ENCODE assay signal across 25 mouse cellular contexts in the genomic region with DNA sequence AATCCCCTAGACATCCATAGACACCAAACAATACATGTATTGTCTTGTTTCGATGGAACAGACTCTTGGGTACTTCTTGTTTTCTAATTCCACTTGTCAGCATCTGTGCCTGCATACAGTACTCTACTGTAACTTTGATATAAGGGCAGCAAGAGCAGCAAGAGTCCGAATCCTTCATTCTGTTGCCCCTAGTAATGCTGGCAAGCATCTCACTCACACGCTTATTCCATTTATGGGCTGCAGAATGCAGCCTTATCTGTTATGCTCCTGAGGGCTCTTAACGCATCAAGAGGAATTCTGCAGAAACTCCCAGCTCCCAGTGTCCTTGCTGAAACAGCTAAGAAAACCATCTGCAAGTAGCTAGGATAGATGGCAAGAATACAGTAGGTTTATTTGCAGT.
DNase-seq lines count a peak whose midpoint lies in the region; ATAC-seq and TF ChIP-seq lines count a peak whose summit lies in the region.
"Had no signal": no experiment of that assay in that cellular context is flagged by ENCODE, and none has a peak within 500 bp of the region (broad histone marks: within the 10 kb centered on the region; RNA-seq: fewer than 3 reads in every experiment).

No protein-coding gene starts in this region.

- peaks cover 2% of the 10 kb centered on the region; the same call in 1 of the 2 replicates for H3K4me1 ChIP-seq in heart, embryonic 11.5 days (ENCODE audit: control insufficient read depth, insufficient read depth, low read length)
- H3K4me1 ChIP-seq in heart, embryonic 15.5 days (replicated peaks), result no peaks in the 10 kb centered on the region
- no peaks in the 10 kb centered on the region; the same call in 1 of the 2 replicates for H3K4me1 ChIP-seq in heart, postnatal 0 days (ENCODE audit: control insufficient read depth, insufficient read depth)
- H3K4me1 ChIP-seq in neural tube, embryonic 15.5 days, result 0 out of 2 replicates have a peak, but pooled peaks cover 5% of the 10 kb centered on the region
- H3K4me1 ChIP-seq: embryonic facial prominence, embryonic 10.5 days; embryonic facial prominence, embryonic 12.5 days; forebrain, embryonic 13.5 days had no signal

- 49% methylated on average over 4 of the region's 4 CpGs for WGBS in heart, embryonic 11.5 days (ENCODE audit: insufficient replicate concordance)
- WGBS in heart, embryonic 15.5 days, result 38% methylated on average over 4 of the region's 4 CpGs
- WGBS in heart, postnatal 0 days, result 31% methylated on average over 4 of the region's 4 CpGs
- 66% methylated on average over 4 of the region's 4 CpGs for WGBS in neural tube, embryonic 15.5 days

- H3K27ac ChIP-seq in heart, embryonic 11.5 days (ENCODE audit: low read depth, low read length), result no peak overlapping the region
- H3K27ac ChIP-seq in heart, embryonic 15.5 days, result no peak overlapping the region
- no peak overlapping the region for H3K27ac ChIP-seq in heart, postnatal 0 days (ENCODE audit: low read depth)
- H3K27ac ChIP-seq in neural tube, embryonic 15.5 days (replicated peaks), result 0 out of 2 replicates have a peak overlapping the region, but pooled peaks have one; percentile 2
- H3K27ac ChIP-seq: embryonic facial prominence, embryonic 10.5 days; embryonic facial prominence, embryonic 12.5 days; forebrain, embryonic 13.5 days had no signal

- no peak for TF ChIP-seq CTCF in heart, postnatal 0 days (IDR thresholded peaks at IDR 0.05; ENCODE audit: low read depth)

- H3K27me3 ChIP-seq in heart, embryonic 11.5 days (ENCODE audit: control insufficient read depth, insufficient read depth, low read length), result no peaks in the 10 kb centered on the region
- H3K27me3 ChIP-seq in heart, embryonic 15.5 days, result no peaks in the 10 kb centered on the region
- no peaks in the 10 kb centered on the region for H3K27me3 ChIP-seq in heart, postnatal 0 days (ENCODE audit: control insufficient read depth, insufficient read depth, low read length)
- no peaks in the 10 kb centered on the region for H3K27me3 ChIP-seq in neural tube, embryonic 15.5 days (replicated peaks)
- H3K27me3 ChIP-seq: CH12.LX; embryonic facial prominence, embryonic 12.5 days; forebrain, embryonic 13.5 days; Patski had no signal

- H3K36me3 ChIP-seq in heart, embryonic 11.5 days (ENCODE audit: control insufficient read depth, insufficient read depth, low read length), result no peaks in the 10 kb centered on the region
- H3K36me3 ChIP-seq in heart, embryonic 15.5 days, result no peaks in the 10 kb centered on the region
- no peaks in the 10 kb centered on the region for H3K36me3 ChIP-seq in heart, postnatal 0 days (replicated peaks; ENCODE audit: control insufficient read depth, insufficient read depth, low read length)
- H3K36me3 ChIP-seq in neural tube, embryonic 15.5 days, result no peaks in the 10 kb centered on the region
- H3K36me3 ChIP-seq: embryonic facial prominence, embryonic 10.5 days; embryonic facial prominence, embryonic 12.5 days; G1E had no signal

- no peak overlapping the region for H3K4me3 ChIP-seq in heart, embryonic 11.5 days (ENCODE audit: low read depth, low read length)
- H3K4me3 ChIP-seq in heart, embryonic 15.5 days, result no peak overlapping the region
- H3K4me3 ChIP-seq in heart, postnatal 0 days (ENCODE audit: low read depth, low read length), result no peak overlapping the region
- no peak overlapping the region for H3K4me3 ChIP-seq in neural tube, embryonic 15.5 days (replicated peaks)
- H3K4me3 ChIP-seq: embryonic facial prominence, embryonic 10.5 days; embryonic facial prominence, embryonic 12.5 days; forebrain, embryonic 13.5 days had no signal

- ATAC-seq in heart, embryonic 11.5 days (replicated peaks; ENCODE audit: insufficient number of reproducible peaks, low FRiP score, low TSS enrichment), result peak; percentile 46; the same call in 1 of the 2 replicates
- ATAC-seq in heart, embryonic 15.5 days (replicated peaks; ENCODE audit: insufficient number of reproducible peaks, insufficient read depth, low FRiP score, low read depth), result peak; percentile 64; the same call in 1 of the 2 replicates
- ATAC-seq in heart, postnatal 0 days (ENCODE audit: insufficient read depth, low read depth), result peak; percentile 39; the same call in 1 of the 2 replicates
- ATAC-seq in neural tube, embryonic 15.5 days (ENCODE audit: low FRiP score), result no peak
- ATAC-seq: activated CD4-positive, CD25-positive, alpha-beta regulatory T cell, adult 4 months; CD4-positive, CD25-positive, alpha-beta regulatory T cell, adult 4 months; forebrain, embryonic 13.5 days; Patski had no signal

- H3K4me2 ChIP-seq in heart, embryonic 11.5 days, result no peak overlapping the region
- H3K4me2 ChIP-seq in heart, embryonic 15.5 days, result no peak overlapping the region
- H3K4me2 ChIP-seq in heart, postnatal 0 days (ENCODE audit: low read depth, low read length), result no peak overlapping the region
- no peak overlapping the region for H3K4me2 ChIP-seq in neural tube, embryonic 15.5 days
- H3K4me2 ChIP-seq: embryonic facial prominence, embryonic 12.5 days; forebrain, embryonic 13.5 days had no signal

- DNase-seq in heart, postnatal 10 days, result no peak
- DNase-seq in heart, postnatal 14 days, result no peak
- DNase-seq in heart, postnatal 0 days (ENCODE audit: low spot score), result peak; percentile 23
- DNase-seq in heart, adult 9 months (ENCODE audit: low spot score in 2 of 2), result no peak
- no peak for DNase-seq in neural tube, embryonic 10.5 days (ENCODE audit: extremely low spot score, low spot score)
- DNase-seq: adrenal gland, adult 8-10 months; adrenal gland, postnatal 14 days; adrenal gland, postnatal 36 days; B cell, adult 2 months; cerebellum, adult 11-12 months; cerebellum, adult 2 months; cerebellum, adult 9-10 months; cerebellum, postnatal 10 days; cerebellum, postnatal 25 days had no signal

- TF ChIP-seq EP300 in heart, postnatal 0 days (IDR thresholded peaks at IDR 0.05; ENCODE audit: low read depth), result no peak

- intact Hi-C loops in heart, postnatal 10 days (cut with DNase I), result no loop called here
- intact Hi-C loops in heart, postnatal 14 days (cut with DNase I), result no loop called here

- no peak overlapping the region for H3K9ac ChIP-seq in heart, embryonic 11.5 days (ENCODE audit: low read depth, low read length)
- no peak overlapping the region for H3K9ac ChIP-seq in heart, embryonic 15.5 days
- H3K9ac ChIP-seq in heart, postnatal 0 days (replicated peaks; ENCODE audit: low read depth, low read length), result no peak overlapping the region
- H3K9ac ChIP-seq in neural tube, embryonic 15.5 days (replicated peaks), result no peak overlapping the region
- H3K9ac ChIP-seq: embryonic facial prominence, embryonic 12.5 days; forebrain, embryonic 13.5 days had no signal

- no peaks in the 10 kb centered on the region for H3K9me3 ChIP-seq in heart, embryonic 11.5 days (replicated peaks; ENCODE audit: control insufficient read depth, low read length)
- no peaks in the 10 kb centered on the region for H3K9me3 ChIP-seq in heart, embryonic 15.5 days (replicated peaks)
- no peaks in the 10 kb centered on the region for H3K9me3 ChIP-seq in heart, postnatal 0 days (replicated peaks; ENCODE audit: control insufficient read depth, low read length)
- no peaks in the 10 kb centered on the region for H3K9me3 ChIP-seq in neural tube, embryonic 15.5 days (replicated peaks)
- H3K9me3 ChIP-seq: embryonic facial prominence, embryonic 10.5 days; embryonic facial prominence, embryonic 12.5 days; forebrain, embryonic 13.5 days; G1E had no signal
